Mouse (Mus musculus) CH12.LX (cell line): ENCODE measurements around the gene Prlr. TPM values are rescaled to one million over a fixed set of nuclear protein-coding genes. Genes with fewer than 3 reads are reported as not detected.

ENCODE experiments used
- DNase-seq: peaks from one replicate; pipeline ENCODE4 v3.0.0-alpha.2; 2013; ENCODE audit errors: extremely low read depth
- H3K27ac ChIP-seq: 2 replicates; pipeline ENCODE4 v1.5.1; 2012; ENCODE audit warnings: low read depth, mild to moderate bottlenecking, control low read depth, moderate library complexity; ENCODE audit not compliant: insufficient read depth
- H3K27me3 ChIP-seq: replicated peaks from 2 replicates; pipeline ENCODE3; 2012; ENCODE audit warnings: inconsistent platforms
- H3K36me3 ChIP-seq, 2 experiments: replicated peaks in 1 of 2; 2 replicates each; pipeline versions ENCODE3 to v1.6.1; 2012; ENCODE audit warnings: inconsistent platforms in 1 of 2, low read length in 1 of 2, mild to moderate bottlenecking in 1 of 2, mixed read lengths in 1 of 2, moderate library complexity in 1 of 2; ENCODE audit not compliant: control insufficient read depth in 1 of 2, insufficient read depth in 1 of 2
- H3K4me1 ChIP-seq, 2 experiments: 2 replicates each; pipeline ENCODE4 v1.6.1; 2012; ENCODE audit warnings: inconsistent platforms in 1 of 2, moderate library complexity in 1 of 2; ENCODE audit not compliant: insufficient read depth in 2 of 2, control insufficient read depth in 1 of 2
- H3K4me2 ChIP-seq: 2 replicates; pipeline ENCODE4 v1.6.1; 2012; ENCODE audit warnings: low read depth, mild to moderate bottlenecking, control low read depth; ENCODE audit not compliant: poor library complexity, insufficient read depth, severe bottlenecking
- H3K4me3 ChIP-seq, 3 experiments: fragments of 150-350 bp in 1 of 3; sonication (generic) in 1 of 3; replicated peaks in 1 of 3; 2 replicates each; pipeline versions ENCODE3 to v1.5.1; 2011 to 2012; ENCODE audit warnings: low read depth in 2 of 3, low read length in 2 of 3, mild to moderate bottlenecking in 2 of 3, moderate library complexity in 2 of 3, control low read depth in 1 of 3, improper control_type of control experiment in 1 of 3, inconsistent platforms in 1 of 3, mixed read lengths in 1 of 3; ENCODE audit not compliant: poor library complexity in 1 of 3
- H3K79me2 ChIP-seq: replicated peaks from 2 replicates; pipeline ENCODE4 v1.6.1; 2012; ENCODE audit warnings: mild to moderate bottlenecking, moderate library complexity; ENCODE audit not compliant: control insufficient read depth, poor library complexity, insufficient read depth, severe bottlenecking; ENCODE audit errors: extremely low read depth
- H3K9ac ChIP-seq: 2 replicates; pipeline ENCODE4 v1.6.1; 2012; ENCODE audit warnings: low read depth, mild to moderate bottlenecking, control low read depth, moderate library complexity; ENCODE audit not compliant: insufficient read depth
- H3K9me3 ChIP-seq: replicated peaks from 2 replicates; pipeline ENCODE3; 2012; ENCODE audit warnings: low read length, inconsistent platforms, mixed read lengths
- CHD1 ChIP-seq: IDR thresholded peaks from 2 replicates; pipeline ENCODE4 v1.6.1; 2012; ENCODE audit warnings: low read depth, low read length, improper control_type of control experiment, inconsistent platforms
- CTCF ChIP-seq, 2 experiments: IDR thresholded peaks in 1 of 2; conservative IDR thresholded peaks in 1 of 2; 2 replicates each; pipeline ENCODE4 v1.5.1; 2011 to 2012; ENCODE audit warnings: low read depth in 2 of 2, low read length in 2 of 2, improper control_type of control experiment in 1 of 2, inconsistent platforms in 1 of 2, mild to moderate bottlenecking in 1 of 2, moderate library complexity in 1 of 2
- ELF1 ChIP-seq: IDR thresholded peaks from 2 replicates; pipeline ENCODE4 v1.6.1; 2014; ENCODE audit warnings: low read depth, mild to moderate bottlenecking, inconsistent platforms, low read length, improper control_type of control experiment
- ETS1 ChIP-seq: conservative IDR thresholded peaks from 2 replicates; pipeline ENCODE4 v1.6.1; 2012; ENCODE audit warnings: low read depth, mild to moderate bottlenecking, inconsistent platforms, low read length, improper control_type of control experiment, moderate library complexity
- GABPA ChIP-seq: IDR thresholded peaks from 2 replicates; pipeline ENCODE4 v1.6.1; 2012; ENCODE audit warnings: low read depth, low read length, improper control_type of control experiment, inconsistent platforms; ENCODE audit not compliant: insufficient replicate concordance
- HCFC1 ChIP-seq: IDR thresholded peaks from 2 replicates; pipeline ENCODE4 v1.6.1; 2012; ENCODE audit warnings: low read depth, mild to moderate bottlenecking, inconsistent platforms, low read length, improper control_type of control experiment
- IRF4 ChIP-seq: IDR thresholded peaks from 2 replicates; pipeline ENCODE4 v1.6.1; 2014; ENCODE audit warnings: low read depth, mild to moderate bottlenecking, inconsistent platforms, low read length, improper control_type of control experiment
- JUN ChIP-seq: IDR thresholded peaks from 2 replicates; pipeline ENCODE4 v1.6.1; 2011; ENCODE audit warnings: low read depth, mild to moderate bottlenecking, low read length, improper control_type of control experiment, moderate library complexity; ENCODE audit not compliant: insufficient read depth
- JUND ChIP-seq: conservative IDR thresholded peaks from 2 replicates; pipeline ENCODE4 v1.6.1; 2011; ENCODE audit warnings: low read depth, low read length, improper control_type of control experiment
- MAFK ChIP-seq: IDR thresholded peaks from 2 replicates; pipeline ENCODE4 v1.6.1; 2011; ENCODE audit warnings: low read length, improper control_type of control experiment; ENCODE audit not compliant: insufficient replicate concordance
- MAX ChIP-seq: IDR thresholded peaks from 2 replicates; pipeline ENCODE4 v1.6.1; 2011; ENCODE audit warnings: low read length, improper control_type of control experiment
- MEF2A ChIP-seq: IDR thresholded peaks from 2 replicates; pipeline ENCODE4 v1.6.1; 2014; ENCODE audit warnings: low read depth, mild to moderate bottlenecking, inconsistent platforms, low read length, improper control_type of control experiment, borderline replicate concordance
- MYC ChIP-seq: IDR thresholded peaks from 2 replicates; pipeline ENCODE4 v1.6.1; 2011; ENCODE audit warnings: low read depth, mild to moderate bottlenecking, improper control_type of control experiment, low read length
- NELFE ChIP-seq: IDR thresholded peaks from 2 replicates; pipeline ENCODE4 v1.6.1; 2011; ENCODE audit warnings: low read depth, low read length, improper control_type of control experiment
- POLR2AphosphoS2 ChIP-seq: IDR thresholded peaks from 2 replicates; pipeline ENCODE4 v1.6.1; 2011; ENCODE audit warnings: low read depth, low read length, improper control_type of control experiment
- RAD21 ChIP-seq: IDR thresholded peaks from 2 replicates; pipeline ENCODE4 v1.6.1; 2011; ENCODE audit warnings: low read depth, mild to moderate bottlenecking, low read length, improper control_type of control experiment, moderate library complexity
- TBP ChIP-seq: conservative IDR thresholded peaks from 2 replicates; pipeline ENCODE4 v1.6.1; 2011; ENCODE audit warnings: low read depth, low read length, improper control_type of control experiment
- TCF12 ChIP-seq: IDR thresholded peaks from 2 replicates; pipeline ENCODE4 v1.6.1; 2014; ENCODE audit warnings: low read depth, mild to moderate bottlenecking, inconsistent platforms, low read length, improper control_type of control experiment
- UBTF ChIP-seq: IDR thresholded peaks from 2 replicates; pipeline ENCODE4 v1.6.1; 2012; ENCODE audit warnings: low read depth, mild to moderate bottlenecking, inconsistent platforms, low read length, improper control_type of control experiment, moderate library complexity
- USF2 ChIP-seq: conservative IDR thresholded peaks from 2 replicates; pipeline ENCODE4 v1.6.1; 2011; ENCODE audit warnings: low read depth, low read length, improper control_type of control experiment
- ZKSCAN1 ChIP-seq: IDR thresholded peaks from 2 replicates; pipeline ENCODE4 v1.6.1; 2012; ENCODE audit warnings: low read depth, inconsistent platforms, low read length, improper control_type of control experiment, borderline replicate concordance
- ZMIZ1 ChIP-seq: IDR thresholded peaks from 2 replicates; pipeline ENCODE4 v1.6.1; 2012; ENCODE audit warnings: low read depth, mild to moderate bottlenecking, inconsistent platforms, low read length, improper control_type of control experiment
- dilution Hi-C: fragments of 300-500 bp; cut with MboI; formaldehyde crosslinking; loops from 2 replicates; pipeline ENCODE4 v1.14.3; 2020; ENCODE audit warnings: low sequenced_read_pairs; ENCODE audit not compliant: extremely low pct_unique_long_range_greater_than_20kb, extremely low pct_ligation_motif_present
- in situ Hi-C: fragments of 300-500 bp; cut with MboI; formaldehyde crosslinking; loops from 3 replicates; pipeline ENCODE4 v1.14.3; 2019; ENCODE audit warnings: low sequenced_read_pairs, low pct_ligation_motif_present, low pct_unique_long_range_greater_than_20kb, mixed read lengths
- polyA plus RNA-seq: library from polyadenylated mRNA; unstranded; fragments of >175 nt; gene quantifications from 2 replicates; pipeline ENCODE4 v1.2.1, GENCODE M21; 2012; ENCODE audit warnings: low read depth; ENCODE audit not compliant: insufficient read length
- total RNA-seq, 2 experiments: library from RNA; depleted of rRNA; stranded (reverse); fragments of 300-350 nt in 1 of 2; fragments of >200 nt in 1 of 2; gene quantifications; 2 replicates each; pipeline ENCODE4 v1.2.3; 2012 to 2014

Gene Prlr
- total and polyA plus RNA-seq, 3 experiments, result not detected

GRCm38 (mm10) chr15:10250784-10251183 is 73.7 kb downstream of the Prlr start:
- in situ Hi-C loops, result no loop called here

GRCm38 (mm10) chr15:10252526-10252925 is 75.5 kb downstream of the Prlr start:
- Histone ChIP-seq H3K4me1 (no peaks in the 10 kb centered on the region), H3K4me3 (no peak overlapping the region), H3K79me2 (no peaks in the 10 kb centered on the region), H3K36me3 (no peaks in the 10 kb centered on the region), H3K4me2 (no peak overlapping the region)
- DNase-seq, result no peak
- in situ Hi-C loops, result no loop called here
- TF ChIP-seq TCF12 (no peak), NELFE (no peak), MAX (no peak), ZKSCAN1 (no peak), JUN (no peak), MYC (no peak), MEF2A (no peak), GABPA (no peak), ETS1 (no peak), JUND (no peak)
- TF ChIP-seq, all 38 proteins: peak for 0
- H3K9ac ChIP-seq, result no peak overlapping the region
- H3K9me3 ChIP-seq, result no peaks in the 10 kb centered on the region
- dilution Hi-C loops, result no loop called here
- no peak overlapping the region for H3K27ac ChIP-seq
- no peaks in the 10 kb centered on the region for H3K27me3 ChIP-seq

More at GRCm38 (mm10) chr15:10250784-10251183, 73.7 kb downstream of the Prlr start:
- Histone ChIP-seq H3K79me2 (no peaks in the 10 kb centered on the region), H3K9me3 (no peaks in the 10 kb centered on the region), H3K4me1 (no peaks in the 10 kb centered on the region), H3K9ac (no peak overlapping the region), H3K27ac (no peak overlapping the region), H3K4me2 (no peak overlapping the region), H3K27me3 (no peaks in the 10 kb centered on the region), H3K36me3 (no peaks in the 10 kb centered on the region), H3K4me3 (no peak overlapping the region)
- dilution Hi-C loops, result no loop called here
- no peak for DNase-seq
- TF ChIP-seq HCFC1 (no peak), MAFK (no peak), CTCF (conservative IDR thresholded peaks at IDR 0.05 in 1 of 2, IDR thresholded peaks at IDR 0.05 in 1 of 2; ENCODE audit: low read depth in 2 of 2, low read length in 2 of 2) (no peak), POLR2AphosphoS2 (no peak), GABPA (no peak), USF2 (no peak), ELF1 (no peak), MEF2A (no peak), CHD1 (no peak), TCF12 (no peak), ZMIZ1 (no peak), UBTF (no peak), NELFE (no peak), IRF4 (no peak), RAD21 (no peak), TBP (no peak)
